11 mouse cellular contexts compared by ENCODE assay signal in genomic region chr16:58281474-58281873, GRCm38 (mm10).
DNase-seq lines count a peak whose midpoint lies in the region; ATAC-seq and TF ChIP-seq lines count a peak whose summit lies in the region.
"Had no signal": no experiment of that assay in that cellular context is flagged by ENCODE, and none has a peak within 500 bp of the region (broad histone marks: within the 10 kb centered on the region; RNA-seq: fewer than 3 reads in every experiment).

No protein-coding gene starts in this region.

- WGBS in kidney, postnatal 0 days: 28% methylated on average over 3 of the region's 3 CpGs

- TF ChIP-seq EP300 in CH12.LX (IDR thresholded peaks at IDR 0.05; ENCODE audit: low read length): no peak

- peak; percentile 78 for TF ChIP-seq RAD21 in CH12.LX (IDR thresholded peaks at IDR 0.05; ENCODE audit: low read depth, low read length)

- in situ Hi-C loops in CH12.LX (cut with MboI; ENCODE audit: low pct_ligation_motif_present, low pct_unique_long_range_greater_than_20kb, low sequenced_read_pairs): loop anchor here (25.0 kb wide), 1 partner anchor 619 kb away; no protein-coding TSS in a partner anchor

- H3K27ac ChIP-seq in kidney, postnatal 0 days: no peak overlapping the region
- no peak overlapping the region for H3K27ac ChIP-seq in CH12.LX (ENCODE audit: insufficient read depth, low read depth)
- H3K27ac ChIP-seq: forebrain, embryonic 10.5 days had no signal

- no peaks in the 10 kb centered on the region for H3K79me2 ChIP-seq in CH12.LX (replicated peaks; ENCODE audit: control insufficient read depth, extremely low read depth, insufficient read depth, poor library complexity, severe bottlenecking)

- H3K9ac ChIP-seq in kidney, postnatal 0 days (ENCODE audit: low read depth, low read length): no peak overlapping the region
- no peak overlapping the region for H3K9ac ChIP-seq in CH12.LX (ENCODE audit: insufficient read depth, low read depth)

- no peak overlapping the region for H3K4me2 ChIP-seq in kidney, postnatal 0 days (ENCODE audit: low read length)
- H3K4me2 ChIP-seq in CH12.LX (ENCODE audit: insufficient read depth, low read depth, poor library complexity, severe bottlenecking): no peak overlapping the region

- dilution Hi-C loops in CH12.LX (cut with MboI; ENCODE audit: extremely low pct_ligation_motif_present, extremely low pct_unique_long_range_greater_than_20kb, low sequenced_read_pairs): no loop called here

- H3K4me1 ChIP-seq in kidney, postnatal 0 days (replicated peaks; ENCODE audit: insufficient read depth, low read length): no peaks in the 10 kb centered on the region
- H3K4me1 ChIP-seq in CH12.LX (ENCODE audit: control insufficient read depth in 1 of 2, insufficient read depth in 2 of 2): no peaks in the 10 kb centered on the region
- H3K4me1 ChIP-seq: forebrain, embryonic 10.5 days had no signal

- peak; percentile 46 for DNase-seq in embryo, embryonic 10 days (ENCODE audit: low spot score)
- no peak for DNase-seq in embryo, embryonic 9.5 days (ENCODE audit: extremely low spot score)
- peak; percentile 81 for DNase-seq in kidney, postnatal 0 days (ENCODE audit: low spot score)
- no peak for DNase-seq in kidney, adult 8-10 months
- DNase-seq in CH12.LX (ENCODE audit: extremely low read depth): peak; percentile 23
- DNase-seq in layer of hippocampus, adult 18-20 months (ENCODE audit: low spot score in 2 of 2): peak; percentile 2 to 67
- DNase-seq in cerebellum, adult 11 months: no peak
- DNase-seq: cerebellum, adult 18-20 months; lung, postnatal 14 days had no signal

- H3K4me3 ChIP-seq in kidney, postnatal 0 days (replicated peaks; ENCODE audit: low read depth, low read length): no peak overlapping the region
- no peak overlapping the region for H3K4me3 ChIP-seq in CH12.LX (replicated peaks in 1 of 3; ENCODE audit: low read depth in 2 of 3, low read length in 2 of 3, poor library complexity in 1 of 3)
- H3K4me3 ChIP-seq: forebrain, embryonic 10.5 days had no signal

- TF ChIP-seq POLR2A in CH12.LX (IDR thresholded peaks at IDR 0.05; ENCODE audit: low read depth, low read length): no peak

- no peaks in the 10 kb centered on the region for H3K9me3 ChIP-seq in kidney, postnatal 0 days (replicated peaks; ENCODE audit: low read length)
- H3K9me3 ChIP-seq in CH12.LX (replicated peaks; ENCODE audit: low read length): no peaks in the 10 kb centered on the region
- H3K9me3 ChIP-seq: forebrain, embryonic 10.5 days had no signal

- peak; percentile 76 for TF ChIP-seq CTCF in kidney, postnatal 0 days (IDR thresholded peaks at IDR 0.05; ENCODE audit: low read depth)
- peak; percentile 7 to 74; a peak in 2 of 4 replicates for TF ChIP-seq CTCF in CH12.LX (conservative IDR thresholded peaks at IDR 0.05 in 1 of 2, IDR thresholded peaks at IDR 0.05 in 1 of 2; ENCODE audit: low read depth in 2 of 2, low read length in 2 of 2)

- ATAC-seq in kidney, postnatal 0 days (replicated peaks; ENCODE audit: low FRiP score, low read depth): no peak
- no peak for ATAC-seq in erythroid progenitor cell, adult 5-6 weeks (replicated peaks; ENCODE audit: low FRiP score, poor library complexity, severe bottlenecking)

- no peaks in the 10 kb centered on the region for H3K27me3 ChIP-seq in kidney, postnatal 0 days (ENCODE audit: insufficient read depth, low read length)
- H3K27me3 ChIP-seq in CH12.LX (replicated peaks): no peaks in the 10 kb centered on the region

- H3K36me3 ChIP-seq in kidney, postnatal 0 days (ENCODE audit: insufficient read depth, low read length): no peaks in the 10 kb centered on the region
- no peaks in the 10 kb centered on the region for H3K36me3 ChIP-seq in CH12.LX (replicated peaks in 1 of 2; ENCODE audit: control insufficient read depth in 1 of 2, insufficient read depth in 1 of 2, low read length in 1 of 2)
- H3K36me3 ChIP-seq: forebrain, embryonic 10.5 days had no signal

TF ChIP-seq in CH12.LX, 34 proteins besides CTCF, POLR2A, EP300 and RAD21:
- peak; percentile 67 for TF ChIP-seq SMC3 (IDR thresholded peaks at IDR 0.05; ENCODE audit: low read depth, low read length)
- no peak for TF ChIP-seq GABPA (IDR thresholded peaks at IDR 0.05; ENCODE audit: insufficient replicate concordance, low read depth, low read length)

Comparison
In these comparisons a context has a peak if more than half of its experiments do, and no peak if none do; other contexts are left out.
1. DNase-seq: peak in embryo, embryonic 10 days (single experiment), kidney, postnatal 0 days (single experiment), CH12.LX (single experiment) and layer of hippocampus, adult 18-20 months (2 of 2); none in embryo, embryonic 9.5 days (single experiment), kidney, adult 8-10 months (0 of 2) and cerebellum, adult 11 months (single experiment).